8 mouse cellular contexts compared by ENCODE assay signal in genomic region chr9:102625983-102626838, GRCm38 (mm10). TPM values are rescaled to one million over a fixed set of nuclear protein-coding genes. Genes with fewer than 3 reads are reported as not detected.
A peak's percentile ranks its signal among the peaks of the same experiment; 100 is the strongest.
DNase-seq lines count a peak whose midpoint lies in the region; ATAC-seq and TF ChIP-seq lines count a peak whose summit lies in the region.

Gene Anapc13 (plus strand): TSS chr9:102626296.
Gene Cep63 (minus strand): TSS chr9:102626534.

- peak within 1 kb of the TSS; percentile 68 for H3K27ac ChIP-seq in ES-Bruce4 (ENCODE audit: insufficient read depth, low read length)
- peak within 1 kb of the TSS; percentile 98 for H3K27ac ChIP-seq in forebrain, embryonic 13.5 days
- H3K27ac ChIP-seq in neural tube, embryonic 15.5 days (replicated peaks) = peak within 1 kb of the TSS; percentile 99

- peak; percentile 55; the same call in 1 of the 2 replicates for TF ChIP-seq EP300 in ES-Bruce4 (IDR thresholded peaks at IDR 0.05; ENCODE audit: insufficient read depth, low read depth, low read length)

- no peaks in the 10 kb centered on the region for H3K4me1 ChIP-seq in ES-Bruce4 (ENCODE audit: control insufficient read depth, insufficient read depth, low read length)
- peaks cover 20% of the 10 kb centered on the region for H3K4me1 ChIP-seq in forebrain, embryonic 13.5 days
- peaks cover 24% of the 10 kb centered on the region for H3K4me1 ChIP-seq in neural tube, embryonic 15.5 days

- no peaks in the 10 kb centered on the region for H3K36me3 ChIP-seq in ES-Bruce4 (ENCODE audit: control insufficient read depth, insufficient read depth, low read length, poor library complexity, severe bottlenecking)
- peaks cover 14% of the 10 kb centered on the region for H3K36me3 ChIP-seq in forebrain, embryonic 13.5 days (ENCODE audit: poor library complexity, severe bottlenecking)
- H3K36me3 ChIP-seq in neural tube, embryonic 15.5 days = peaks cover 10% of the 10 kb centered on the region; the same call in 1 of the 2 replicates

- intact Hi-C loops in heart, postnatal 14 days (cut with DNase I) = loop anchor here (10.0 kb wide), 1 partner anchor 679 kb away; the partner anchor contains the start of genes 1300017J02Rik and Topbp1

- no peaks in the 10 kb centered on the region for H3K27me3 ChIP-seq in ES-Bruce4 (ENCODE audit: control insufficient read depth, insufficient read depth, low read length, poor library complexity, severe bottlenecking)
- no peaks in the 10 kb centered on the region for H3K27me3 ChIP-seq in forebrain, embryonic 13.5 days
- no peaks in the 10 kb centered on the region for H3K27me3 ChIP-seq in neural tube, embryonic 15.5 days (replicated peaks)

- peak within 1 kb of the TSS; percentile 76 for H3K4me2 ChIP-seq in forebrain, embryonic 13.5 days
- H3K4me2 ChIP-seq in neural tube, embryonic 15.5 days = peak within 1 kb of the TSS; percentile 75

- peak; percentile 98 for DNase-seq in heart, postnatal 14 days
- DNase-seq in layer of hippocampus, adult 11-12 months (ENCODE audit: low spot score) = peak; percentile 98
- DNase-seq in lung, adult 18-20 months = peak; percentile 97
- peak; percentile 97 for DNase-seq in testis, postnatal 14 days (ENCODE audit: low spot score)

- TF ChIP-seq CTCF in ES-Bruce4 (IDR thresholded peaks at IDR 0.05; ENCODE audit: low read depth, low read length) = no peak

- under 1% methylated on average over 70 of the region's 84 CpGs for WGBS in forebrain, embryonic 13.5 days
- under 1% methylated on average over 75 of the region's 84 CpGs for WGBS in neural tube, embryonic 15.5 days

- peak; percentile 87 for ATAC-seq in cerebellum, adult (ENCODE audit: insufficient number of reproducible peaks, low FRiP score, low TSS enrichment)
- peak; percentile 96 for ATAC-seq in forebrain, embryonic 13.5 days
- ATAC-seq in neural tube, embryonic 15.5 days (ENCODE audit: low FRiP score) = peak; percentile 96

- peak within 1 kb of the TSS; percentile 94 for H3K9ac ChIP-seq in ES-Bruce4 (ENCODE audit: low read depth, poor library complexity, severe bottlenecking)
- peak within 1 kb of the TSS; percentile 97 for H3K9ac ChIP-seq in forebrain, embryonic 13.5 days
- peak within 1 kb of the TSS; percentile 97 for H3K9ac ChIP-seq in neural tube, embryonic 15.5 days (replicated peaks)

- TF ChIP-seq POLR2A in ES-Bruce4 (IDR thresholded peaks at IDR 0.05; ENCODE audit: insufficient read depth, low read length) = peak; percentile 7

- H3K9me3 ChIP-seq in ES-Bruce4 (replicated peaks; ENCODE audit: control insufficient read depth, insufficient read depth, low read length, poor library complexity, severe bottlenecking) = no peaks in the 10 kb centered on the region
- H3K9me3 ChIP-seq in forebrain, embryonic 13.5 days (replicated peaks) = no peaks in the 10 kb centered on the region
- no peaks in the 10 kb centered on the region for H3K9me3 ChIP-seq in neural tube, embryonic 15.5 days (replicated peaks)

- H3K4me3 ChIP-seq in ES-Bruce4 (ENCODE audit: low read depth, low read length) = peak within 1 kb of the TSS; percentile 83
- peak within 1 kb of the TSS; percentile 84 for H3K4me3 ChIP-seq in forebrain, embryonic 13.5 days
- peak within 1 kb of the TSS; percentile 81 for H3K4me3 ChIP-seq in neural tube, embryonic 15.5 days (replicated peaks)

RNA-seq across cellular contexts. Expression of gene Anapc13, which starts in this region (rescaled TPM):
- 76.4 and 87.9 TPM in 2 replicates for polyA plus RNA-seq in ES-Bruce4 (2011; ENCODE audit: insufficient read depth, insufficient read length, low read depth, missing spikeins)
- 191 and 222 TPM in 2 replicates for polyA plus RNA-seq in forebrain, embryonic 13.5 days (2015; fragmentation: Nextera tagmentation; extraction: Ambion mirVana)
- total RNA-seq in heart, postnatal 14 days (2021) = 100 to 1,000 TPM; 282 to 299 TPM
- 160 and 164 TPM in 2 replicates for polyA plus RNA-seq in neural tube, embryonic 15.5 days (2015; fragmentation: Nextera tagmentation; extraction: Ambion mirVana)

RNA-seq across cellular contexts. Expression of gene Cep63, which starts in this region (rescaled TPM):
- polyA plus RNA-seq in ES-Bruce4 (2011; ENCODE audit: insufficient read depth, insufficient read length, low read depth, missing spikeins) = 20.9 and 23.5 TPM in 2 replicates
- polyA plus RNA-seq in forebrain, embryonic 13.5 days (2015; fragmentation: Nextera tagmentation; extraction: Ambion mirVana) = 55.4 and 57.9 TPM in 2 replicates
- total RNA-seq in heart, postnatal 14 days (2021) = 10 to 100 TPM; 32.2 to 33.5 TPM
- polyA plus RNA-seq in neural tube, embryonic 15.5 days (2015; fragmentation: Nextera tagmentation; extraction: Ambion mirVana) = 35.6 and 41.7 TPM in 2 replicates

Comparison
In these comparisons a context has a peak if more than half of its experiments do, and no peak if none do; other contexts are left out.
1. Peak in every context shown above with its lines: DNase-seq, ATAC-seq, H3K4me3 ChIP-seq and H3K27ac ChIP-seq.